Comparison of ENCODE assay signal across 21 mouse cellular contexts in genomic region chr4:131549581-131549980, GRCm38 (mm10).
A peak's percentile ranks its signal among the peaks of the same experiment; 100 is the strongest.
DNase-seq lines count a peak whose midpoint lies in the region; ATAC-seq and TF ChIP-seq lines count a peak whose summit lies in the region.
"Had no signal": no experiment of that assay in that cellular context is flagged by ENCODE, and none has a peak within 500 bp of the region (broad histone marks: within the 10 kb centered on the region; RNA-seq: fewer than 3 reads in every experiment).

No protein-coding gene starts in this region.

- no peaks in the 10 kb centered on the region for H3K36me3 ChIP-seq in hindbrain, postnatal 0 days (ENCODE audit: insufficient read depth, low read length)
- no peaks in the 10 kb centered on the region for H3K36me3 ChIP-seq in hindbrain, embryonic 10.5 days
- H3K36me3 ChIP-seq: embryonic facial prominence, embryonic 10.5 days; hindbrain, embryonic 12.5 days; intestine, embryonic 15.5 days; kidney, embryonic 15.5 days; limb, embryonic 10.5 days had no signal

- peak; percentile 21 for TF ChIP-seq CTCF in hindbrain, postnatal 0 days (IDR thresholded peaks at IDR 0.05; ENCODE audit: low read depth)
- TF ChIP-seq CTCF in brain, embryonic 14.5 days (IDR thresholded peaks at IDR 0.05; ENCODE audit: borderline replicate concordance, extremely low read depth, insufficient read depth, insufficient read length) = no peak

- H3K4me2 ChIP-seq in hindbrain, postnatal 0 days (ENCODE audit: low read depth, low read length) = no peak overlapping the region
- H3K4me2 ChIP-seq: hindbrain, embryonic 12.5 days; intestine, embryonic 15.5 days; kidney, embryonic 15.5 days; liver, embryonic 11.5 days had no signal

- WGBS in hindbrain, postnatal 0 days = 76% methylated on average over 12 of the region's 12 CpGs
- WGBS in hindbrain, embryonic 10.5 days = 82% methylated on average over 12 of the region's 12 CpGs

- H3K27ac ChIP-seq in hindbrain, postnatal 0 days = no peak overlapping the region
- no peak overlapping the region for H3K27ac ChIP-seq in hindbrain, embryonic 10.5 days
- H3K27ac ChIP-seq: embryonic facial prominence, embryonic 10.5 days; hindbrain, embryonic 12.5 days; intestine, embryonic 15.5 days; kidney, embryonic 15.5 days; limb, embryonic 10.5 days; macrophage had no signal

- no peak overlapping the region for H3K4me3 ChIP-seq in hindbrain, postnatal 0 days (ENCODE audit: low read length)
- no peak overlapping the region for H3K4me3 ChIP-seq in hindbrain, embryonic 10.5 days
- H3K4me3 ChIP-seq: embryonic facial prominence, embryonic 10.5 days; erythroblast, embryonic 14.5 days; hindbrain, embryonic 12.5 days; intestine, embryonic 15.5 days; kidney, embryonic 15.5 days; limb, embryonic 10.5 days had no signal

- no peak for ATAC-seq in hindbrain, postnatal 0 days
- ATAC-seq: activated CD4-positive, CD25-positive, alpha-beta regulatory T cell, adult 4 months; intestine, embryonic 15.5 days; Patski had no signal

- no peaks in the 10 kb centered on the region for H3K9me3 ChIP-seq in hindbrain, postnatal 0 days (ENCODE audit: low read length)
- no peaks in the 10 kb centered on the region for H3K9me3 ChIP-seq in hindbrain, embryonic 10.5 days
- H3K9me3 ChIP-seq: embryonic facial prominence, embryonic 10.5 days; hindbrain, embryonic 12.5 days; intestine, embryonic 15.5 days; kidney, embryonic 15.5 days; limb, embryonic 10.5 days had no signal

- TF ChIP-seq POLR2A in brain, embryonic 14.5 days (IDR thresholded peaks at IDR 0.05; ENCODE audit: borderline replicate concordance, extremely low read depth, insufficient read depth, insufficient read length, poor library complexity, severe bottlenecking) = no peak

- H3K4me1 ChIP-seq in hindbrain, postnatal 0 days (ENCODE audit: insufficient read depth, low read length) = no peaks in the 10 kb centered on the region
- H3K4me1 ChIP-seq in hindbrain, embryonic 10.5 days (replicated peaks) = peaks cover 17% of the 10 kb centered on the region
- H3K4me1 ChIP-seq: intestine, embryonic 15.5 days had no signal

- H3K9ac ChIP-seq in hindbrain, postnatal 0 days (replicated peaks; ENCODE audit: low read length) = no peak overlapping the region
- H3K9ac ChIP-seq: hindbrain, embryonic 12.5 days; intestine, embryonic 15.5 days; kidney, embryonic 15.5 days had no signal

- no peaks in the 10 kb centered on the region for H3K27me3 ChIP-seq in hindbrain, postnatal 0 days (ENCODE audit: insufficient read depth, low read length)
- no peaks in the 10 kb centered on the region for H3K27me3 ChIP-seq in hindbrain, embryonic 10.5 days (ENCODE audit: insufficient read depth, poor library complexity, severe bottlenecking)
- H3K27me3 ChIP-seq: hindbrain, embryonic 12.5 days; intestine, embryonic 15.5 days; kidney, embryonic 15.5 days had no signal

- no peak for DNase-seq in hindbrain, postnatal 0 days (ENCODE audit: low spot score)
- DNase-seq in hindbrain, embryonic 10.5 days (ENCODE audit: low spot score) = no peak
- peak; percentile 25 for DNase-seq in brain, embryonic 14.5 days (ENCODE audit: low read depth)
- peak; percentile 34 for DNase-seq in cerebellum, adult 9-10 months
- DNase-seq in layer of hippocampus, adult 9-11 months = peak; percentile 40
- DNase-seq in adrenal gland, adult 8-10 months = no peak
- no peak for DNase-seq in heart, adult 9 months (ENCODE audit: low spot score in 2 of 2)
- DNase-seq: gastrocnemius, postnatal 10 days; lung, adult 2 months; midbrain, embryonic 14.5 days; thymus, adult 2 months had no signal

Comparison
In these comparisons a context has a peak if more than half of its experiments do, and no peak if none do; other contexts are left out.
1. DNase-seq: peak in brain, embryonic 14.5 days (single experiment), cerebellum, adult 9-10 months (single experiment) and layer of hippocampus, adult 9-11 months (single experiment); none in hindbrain, postnatal 0 days (single experiment), hindbrain, embryonic 10.5 days (single experiment), adrenal gland, adult 8-10 months (single experiment) and heart, adult 9 months (0 of 2).